Mouse (Mus musculus) heart, embryonic 15.5 days (tissue): ENCODE data around the gene March7. TPM values are rescaled to one million over a fixed set of nuclear protein-coding genes. Genes with fewer than 3 reads are reported as not detected.

Experiments used
- ATAC-seq: fragments of 200-750 bp; cut with Nextera tagmentation; replicated peaks from 2 replicates; pipeline ENCODE4 v1.8.0; 2017; ENCODE audit warnings: low read depth, moderate TSS enrichment; ENCODE audit not compliant: insufficient number of reproducible peaks, insufficient read depth, low FRiP score
- H3K27ac ChIP-seq: fragments of 300-500 bp; sonication (generic); 2 replicates; pipeline ENCODE4 v1.5.1; 2015; ENCODE audit warnings: mild to moderate bottlenecking, inconsistent platforms
- H3K27me3 ChIP-seq: fragments of 300-500 bp; sonication (generic); 2 replicates; pipeline ENCODE4 v1.6.1; 2015; ENCODE audit warnings: inconsistent platforms
- H3K36me3 ChIP-seq: fragments of 300-500 bp; sonication (generic); 2 replicates; pipeline ENCODE4 v1.6.1; 2015; ENCODE audit warnings: mild to moderate bottlenecking, inconsistent platforms
- H3K4me1 ChIP-seq: fragments of 300-500 bp; sonication (generic); replicated peaks from 2 replicates; pipeline ENCODE4 v1.6.1; 2015; ENCODE audit warnings: inconsistent platforms
- H3K4me2 ChIP-seq: fragments of 300-500 bp; sonication (generic); 2 replicates; pipeline ENCODE4 v1.6.1; 2015; ENCODE audit warnings: inconsistent platforms, mild to moderate bottlenecking, moderate library complexity
- H3K4me3 ChIP-seq: fragments of 300-500 bp; sonication (generic); 2 replicates; pipeline ENCODE4 v1.5.1; 2015; ENCODE audit warnings: mild to moderate bottlenecking, inconsistent platforms
- H3K9ac ChIP-seq: fragments of 300-500 bp; sonication (generic); 2 replicates; pipeline ENCODE4 v1.6.1; 2015; ENCODE audit warnings: mild to moderate bottlenecking, inconsistent platforms
- H3K9me3 ChIP-seq: fragments of 300-500 bp; sonication (generic); replicated peaks from 2 replicates; pipeline ENCODE4 v1.6.1; 2016; ENCODE audit warnings: inconsistent platforms
- WGBS: fragments of 180-500 bp; shearing (Covaris S2); methylation state at CpG from one replicate; pipeline ENCODE4 v1.1.7; 2015; ENCODE audit warnings: mixed read lengths; 5-methylcytosine and 5-hydroxymethylcytosine counted together
- polyA plus RNA-seq: library from polyadenylated mRNA; unstranded; fragments of >200 nt; fragmentation: Nextera tagmentation; extraction: Ambion mirVana; gene quantifications from 2 replicates; pipeline ENCODE4 v1.2.1, GENCODE M21; 2015

Gene March7
- polyA plus RNA-seq, 1 experiment from 2014 or later = 51.8 TPM

DNA sequence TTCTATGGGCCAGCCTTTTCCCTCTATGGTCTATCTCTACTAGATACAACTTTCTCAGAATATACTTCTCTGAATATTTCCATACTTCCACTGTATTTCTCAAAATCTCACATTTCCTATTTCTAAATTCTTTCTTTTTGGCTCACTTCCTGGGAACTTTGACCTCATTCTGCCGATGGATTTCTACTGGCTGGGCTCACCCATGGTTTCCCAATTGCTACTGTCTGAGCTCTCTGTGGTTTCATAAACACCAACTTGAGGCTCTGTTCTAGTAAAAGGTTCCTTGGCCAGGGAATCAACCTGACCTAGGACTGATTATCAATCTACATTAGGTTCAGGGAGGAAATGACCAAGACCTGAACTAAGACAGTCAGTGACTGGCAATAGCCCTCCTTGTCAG, 79.8 kb downstream of the March7 start:
- no peak overlapping the region for H3K4me2 ChIP-seq
- ATAC-seq = no peak
- no peak overlapping the region for H3K4me3 ChIP-seq
- no peaks in the 10 kb centered on the region for H3K27me3 ChIP-seq
- no peak overlapping the region for H3K9ac ChIP-seq
- no peaks in the 10 kb centered on the region for H3K9me3 ChIP-seq
- H3K4me1 ChIP-seq = no peaks in the 10 kb centered on the region
- no peak overlapping the region for H3K27ac ChIP-seq
- WGBS = 77% methylated on average over 1 of the region's 1 CpGs
- H3K36me3 ChIP-seq = no peaks in the 10 kb centered on the region

DNA sequence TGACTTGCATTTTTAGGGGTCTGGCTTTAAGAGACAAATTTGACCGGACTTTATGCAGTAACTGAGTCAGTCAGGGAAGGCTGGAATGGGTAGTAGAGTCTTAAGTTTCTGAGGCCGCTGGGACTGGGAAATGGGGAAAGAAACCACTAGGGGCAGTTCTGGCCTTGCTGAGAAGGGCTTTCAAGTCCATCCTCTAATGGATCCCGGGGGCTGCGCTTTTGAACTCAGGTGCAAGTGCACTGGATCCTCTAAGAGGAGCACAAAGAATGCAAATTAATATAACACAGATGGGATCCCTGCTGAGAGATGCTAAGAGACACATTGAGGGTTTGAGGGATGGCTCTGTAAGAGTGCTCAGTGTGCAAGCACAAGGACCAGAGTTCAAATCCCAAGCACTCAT, 81.7 kb downstream of the March7 start:
- Histone ChIP-seq H3K4me2 (no peak overlapping the region), H3K4me3 (no peak overlapping the region), H3K4me1 (no peaks in the 10 kb centered on the region), H3K27me3 (no peaks in the 10 kb centered on the region), H3K9me3 (no peaks in the 10 kb centered on the region), H3K9ac (no peak overlapping the region), H3K27ac (no peak overlapping the region), H3K36me3 (no peaks in the 10 kb centered on the region)
- 74% methylated on average over 4 of the region's 4 CpGs for WGBS
- no peak for ATAC-seq

DNA sequence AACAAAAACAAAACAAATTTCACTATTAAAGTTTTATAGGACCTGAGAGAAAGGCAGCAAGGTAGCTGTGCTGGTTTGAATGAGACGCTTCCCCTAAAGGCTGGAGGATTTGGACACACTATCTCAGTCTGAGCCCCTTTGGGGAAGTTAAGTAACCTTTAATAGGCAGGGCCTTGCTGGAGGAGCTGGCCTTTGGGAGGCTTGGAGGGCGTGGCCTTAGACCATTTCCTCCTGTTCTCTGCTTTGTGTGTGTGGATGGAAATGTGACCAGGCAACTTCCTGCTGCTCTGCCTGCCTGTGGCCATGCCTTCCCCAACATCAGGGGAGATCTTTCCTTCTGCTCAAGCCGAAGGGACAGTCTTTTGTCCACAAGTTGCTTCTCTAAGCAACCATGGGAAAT, 88.6 kb downstream of the March7 start:
- 70% methylated on average over 3 of the region's 3 CpGs for WGBS
- H3K36me3 ChIP-seq = no peaks in the 10 kb centered on the region
- no peak for ATAC-seq
- H3K4me3 ChIP-seq = no peak overlapping the region
- no peak overlapping the region for H3K9ac ChIP-seq
- H3K4me2 ChIP-seq = no peak overlapping the region
- no peaks in the 10 kb centered on the region for H3K4me1 ChIP-seq
- no peaks in the 10 kb centered on the region for H3K27me3 ChIP-seq
- H3K9me3 ChIP-seq = no peaks in the 10 kb centered on the region
- no peak overlapping the region for H3K27ac ChIP-seq

DNA sequence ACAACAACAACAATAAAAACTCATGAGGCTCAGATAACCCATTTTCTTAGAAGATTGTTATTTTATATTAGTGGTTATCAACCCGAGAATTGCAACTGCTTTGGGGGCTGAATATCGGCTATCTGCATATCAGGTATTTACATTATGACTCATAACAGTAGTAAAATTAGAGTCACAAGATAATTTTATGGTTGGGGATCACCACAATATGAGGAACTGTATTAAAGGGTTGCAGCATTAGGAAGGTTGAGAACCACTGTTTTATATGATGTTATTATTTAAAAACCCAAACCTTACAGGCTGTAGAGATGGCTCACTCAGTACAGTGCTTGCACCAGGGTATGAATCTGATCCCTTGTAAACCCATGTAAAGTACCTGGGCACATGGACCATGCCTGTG, 89.6 kb downstream of the March7 start:
- WGBS = 83% methylated on average over 2 of the region's 2 CpGs
- ATAC-seq = no peak
- Histone ChIP-seq H3K36me3 (no peaks in the 10 kb centered on the region), H3K27ac (no peak overlapping the region), H3K9me3 (no peaks in the 10 kb centered on the region), H3K27me3 (no peaks in the 10 kb centered on the region), H3K4me3 (no peak overlapping the region), H3K4me1 (no peaks in the 10 kb centered on the region), H3K4me2 (no peak overlapping the region), H3K9ac (no peak overlapping the region)

Other genes with a start within 250 kb of the March7 start
- gene Baz2b, start within 50 bp of the March7 start, polyA plus RNA-seq = 42.3 and 44.6 TPM in 2 replicates
- gene Cd302, start 74.6 kb downstream of the March7 start, polyA plus RNA-seq = 16.5 and 18.2 TPM in 2 replicates
- 1.3 and 5.0 TPM in 2 replicates for gene Ly75, start 173.4 kb downstream of the March7 start, polyA plus RNA-seq